Mouse (Mus musculus): ENCODE measurements around the gene Orai2.

GRCm38 (mm10) chr5:136136292-136136990, 34.1 kb downstream of the Orai2 start:
- no peak for TF ChIP-seq POLR2A (IDR thresholded peaks at IDR 0.05; ENCODE audit: insufficient read depth, low read depth, low read length)
- no peak for TF ChIP-seq CTCF (IDR thresholded peaks at IDR 0.05)

All from heart, adult 2 months (tissue).